Mouse (Mus musculus) stomach, embryonic 16.5 days (tissue): ENCODE measurements around the gene Ankrd11. TPM values are rescaled to one million over a fixed set of nuclear protein-coding genes. Genes with fewer than 3 reads are reported as not detected.

Source experiments
- ATAC-seq: fragments of 200-750 bp; cut with Nextera tagmentation; 2 replicates; pipeline ENCODE4 v1.8.0; 2017; ENCODE audit warnings: moderate number of reproducible peaks, moderate TSS enrichment; ENCODE audit not compliant: insufficient read depth, low FRiP score
- H3K27ac ChIP-seq: fragments of 300-500 bp; sonication (generic); 2 replicates; pipeline ENCODE4 v1.5.1; 2014; ENCODE audit warnings: low read length
- H3K27me3 ChIP-seq: fragments of 300-500 bp; sonication (generic); 2 replicates; pipeline ENCODE4 v1.6.1; 2014; ENCODE audit warnings: low read length, control low read depth, mixed read lengths; ENCODE audit not compliant: control insufficient read depth, insufficient read depth
- H3K36me3 ChIP-seq: fragments of 300-500 bp; sonication (generic); 2 replicates; pipeline ENCODE4 v1.6.1; 2014; ENCODE audit warnings: low read length; ENCODE audit not compliant: control insufficient read depth, insufficient read depth
- H3K4me1 ChIP-seq: fragments of 300-500 bp; sonication (generic); 2 replicates; pipeline ENCODE4 v1.6.1; 2014; ENCODE audit warnings: low read length, control low read depth, mixed read lengths; ENCODE audit not compliant: control insufficient read depth, insufficient read depth
- H3K4me2 ChIP-seq: fragments of 300-500 bp; sonication (generic); 2 replicates; pipeline ENCODE4 v1.6.1; 2014; ENCODE audit warnings: low read depth, low read length, mixed read lengths
- H3K4me3 ChIP-seq: fragments of 300-500 bp; sonication (generic); replicated peaks from 2 replicates; pipeline ENCODE4 v1.5.1; 2014; ENCODE audit warnings: mild to moderate bottlenecking, low read length
- H3K9ac ChIP-seq: fragments of 300-500 bp; sonication (generic); 2 replicates; pipeline ENCODE4 v1.6.1; 2014; ENCODE audit warnings: low read length
- H3K9me3 ChIP-seq: fragments of 300-500 bp; sonication (generic); replicated peaks from 2 replicates; pipeline ENCODE4 v1.6.1; 2016; ENCODE audit warnings: low read length, control low read depth; ENCODE audit not compliant: control insufficient read depth
- WGBS: fragments of 180-500 bp; shearing (Covaris S2); extraction: QIAGEN DNeasy Blood & Tissue Kit; methylation state at CpG from one replicate; pipeline ENCODE4 v1.1.7; 2014; 5-methylcytosine and 5-hydroxymethylcytosine counted together
- polyA plus RNA-seq: library from polyadenylated mRNA; unstranded; fragments of >200 nt; fragmentation: Nextera tagmentation; extraction: Ambion mirVana; gene quantifications from 2 replicates; pipeline ENCODE4 v1.2.1, GENCODE M21; 2015

Ankrd11 gene
- polyA plus RNA-seq, 1 experiment from 2014 or later: 24.6 TPM

DNA sequence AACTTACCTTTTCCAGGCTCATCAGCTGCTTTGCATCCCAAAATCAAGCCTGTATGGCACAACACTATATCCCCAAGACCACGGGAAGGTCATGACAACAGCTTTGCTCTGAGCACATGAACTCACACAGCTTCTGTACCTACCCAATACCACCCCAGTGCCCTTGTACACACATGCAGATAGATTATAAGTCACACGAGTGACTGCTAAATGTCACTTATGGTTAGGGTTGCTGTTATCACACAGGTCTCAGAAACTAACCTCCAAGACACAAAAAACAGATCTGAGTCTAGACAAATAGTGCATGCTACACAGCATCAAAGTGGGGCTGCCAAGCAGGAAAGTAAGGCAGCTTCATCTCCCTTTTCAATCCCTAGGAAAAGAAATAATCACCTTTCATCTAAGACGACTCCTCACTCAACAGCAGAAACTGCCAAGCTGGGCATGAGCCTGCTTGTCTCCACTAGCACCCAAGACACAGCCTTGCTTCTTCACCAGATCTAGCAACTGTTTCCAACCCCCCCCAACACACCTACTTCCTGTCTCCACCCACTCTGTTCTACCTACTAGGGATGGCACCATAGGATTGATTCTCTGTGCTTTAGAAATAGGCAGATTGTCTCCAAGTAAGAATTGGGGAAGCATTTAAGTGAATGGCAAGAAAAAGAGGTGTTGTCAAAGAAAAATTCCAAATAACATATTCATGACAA, 87.8 kb downstream of the Ankrd11 start:
- 77% methylated on average over 3 of the region's 3 CpGs for WGBS
- Histone ChIP-seq H3K36me3 (no peaks in the 10 kb centered on the region), H3K27ac (no peak overlapping the region), H3K9ac (no peak overlapping the region), H3K4me2 (no peak overlapping the region), H3K4me3 (no peak overlapping the region), H3K27me3 (no peaks in the 10 kb centered on the region), H3K9me3 (no peaks in the 10 kb centered on the region), H3K4me1 (peaks cover 25% of the 10 kb centered on the region)
- ATAC-seq: no peak

DNA sequence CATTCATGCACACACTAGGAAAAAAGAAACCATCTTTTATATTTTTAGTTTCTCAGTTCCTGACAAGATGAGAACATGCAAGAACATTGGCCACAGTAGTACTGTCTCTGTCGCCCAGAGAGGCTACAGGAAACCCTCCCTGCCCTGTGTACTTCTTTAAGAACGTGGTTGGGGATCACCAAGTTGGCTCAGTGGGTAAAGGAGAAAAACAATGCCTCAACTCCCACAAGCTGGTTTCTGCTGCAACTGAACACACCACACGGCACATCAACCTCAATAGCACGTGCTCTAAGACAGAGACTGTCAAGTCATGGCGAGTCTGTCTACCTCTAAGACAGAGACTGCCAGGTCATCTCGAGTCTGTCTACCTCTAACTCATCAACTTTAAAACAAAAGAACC, 89.0 kb downstream of the Ankrd11 start:
- H3K27me3 ChIP-seq: no peaks in the 10 kb centered on the region
- H3K27ac ChIP-seq: no peak overlapping the region
- WGBS: 81% methylated on average over 6 of the region's 6 CpGs
- no peak overlapping the region for H3K4me2 ChIP-seq
- no peaks in the 10 kb centered on the region for H3K9me3 ChIP-seq
- H3K9ac ChIP-seq: no peak overlapping the region
- H3K4me1 ChIP-seq: peaks cover 26% of the 10 kb centered on the region
- no peaks in the 10 kb centered on the region for H3K36me3 ChIP-seq
- no peak for ATAC-seq
- H3K4me3 ChIP-seq: no peak overlapping the region

GRCm38 (mm10) chr8:122951456-122951855, 90.6 kb downstream of the Ankrd11 start:
- no peak overlapping the region for H3K4me3 ChIP-seq
- H3K9ac ChIP-seq: no peak overlapping the region
- H3K9me3 ChIP-seq: no peaks in the 10 kb centered on the region
- H3K36me3 ChIP-seq: no peaks in the 10 kb centered on the region
- H3K4me1 ChIP-seq: peaks cover 20% of the 10 kb centered on the region
- H3K27ac ChIP-seq: no peak overlapping the region
- WGBS: 74% methylated on average over 5 of the region's 5 CpGs
- no peak overlapping the region for H3K4me2 ChIP-seq
- H3K27me3 ChIP-seq: no peaks in the 10 kb centered on the region
- ATAC-seq: no peak

GRCm38 (mm10) chr8:122949701-122950100, 92.4 kb downstream of the Ankrd11 start:
- Histone ChIP-seq H3K36me3 (no peaks in the 10 kb centered on the region), H3K27me3 (no peaks in the 10 kb centered on the region), H3K9me3 (no peaks in the 10 kb centered on the region), H3K4me2 (no peak overlapping the region), H3K4me3 (no peak overlapping the region), H3K4me1 (peaks cover 20% of the 10 kb centered on the region), H3K27ac (no peak overlapping the region), H3K9ac (no peak overlapping the region)
- ATAC-seq: no peak
- 80% methylated on average over 5 of the region's 5 CpGs for WGBS

- H3K27ac ChIP-seq: no peak overlapping the region
- no peak overlapping the region for H3K4me3 ChIP-seq
- no peak for ATAC-seq
- no peaks in the 10 kb centered on the region for H3K9me3 ChIP-seq
- 78% methylated on average over 2 of the region's 2 CpGs for WGBS
- no peaks in the 10 kb centered on the region for H3K27me3 ChIP-seq
- no peak overlapping the region for H3K9ac ChIP-seq
- peaks cover 13% of the 10 kb centered on the region for H3K4me1 ChIP-seq
- H3K4me2 ChIP-seq: no peak overlapping the region
- no peaks in the 10 kb centered on the region for H3K36me3 ChIP-seq
Observed at GRCm38 (mm10) chr8:122945775-122946174, 96.3 kb downstream of the Ankrd11 start.

DNA sequence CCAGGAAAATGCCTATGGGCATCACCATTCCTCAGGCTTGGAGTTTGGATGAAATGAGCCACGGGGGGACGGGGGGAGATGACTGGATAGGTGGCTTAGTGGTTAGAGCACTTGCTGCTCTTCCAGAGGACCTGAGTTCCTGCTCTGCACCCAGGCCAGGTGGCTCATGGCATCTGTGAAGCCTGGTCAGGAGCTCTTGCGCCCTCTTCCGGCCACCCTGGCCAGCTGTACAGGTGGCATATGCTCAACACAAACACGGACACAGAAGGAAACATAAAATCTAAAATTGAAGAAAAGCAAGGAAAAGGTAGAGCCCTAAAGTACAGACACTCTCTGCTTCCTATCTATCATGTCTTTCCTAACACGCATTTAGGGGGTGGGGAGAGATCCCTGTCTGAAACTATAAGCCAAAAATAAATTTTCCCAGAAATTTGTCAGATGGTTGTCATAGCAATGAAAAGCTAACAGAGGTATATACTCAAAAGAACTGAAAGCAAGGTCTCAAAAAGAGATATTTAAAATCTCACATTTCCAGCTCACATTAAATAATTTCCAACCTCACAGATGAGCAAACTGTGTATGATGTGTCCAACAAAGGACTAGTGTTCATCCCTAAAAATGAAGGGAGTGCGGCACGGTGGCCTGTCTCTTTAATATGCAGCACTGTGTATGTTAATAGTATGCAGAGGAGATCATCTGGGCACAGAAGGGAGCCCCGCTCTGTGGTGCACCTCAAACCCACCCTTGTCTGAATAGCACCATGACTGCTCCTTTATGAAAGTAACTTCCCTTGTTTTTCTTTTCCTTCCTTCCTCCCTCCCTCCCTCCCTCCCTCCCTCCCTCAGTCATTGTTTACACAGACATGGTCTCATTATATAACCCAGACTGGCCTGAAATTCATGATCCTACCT, 99.0 kb downstream of the Ankrd11 start:
- H3K9me3 ChIP-seq: no peaks in the 10 kb centered on the region
- no peak overlapping the region for H3K27ac ChIP-seq
- WGBS: 75% methylated on average over 9 of the region's 9 CpGs
- no peak overlapping the region for H3K9ac ChIP-seq
- no peaks in the 10 kb centered on the region for H3K36me3 ChIP-seq
- peaks cover 12% of the 10 kb centered on the region for H3K4me1 ChIP-seq
- no peak overlapping the region for H3K4me3 ChIP-seq
- H3K27me3 ChIP-seq: no peaks in the 10 kb centered on the region
- no peak for ATAC-seq
- no peak overlapping the region for H3K4me2 ChIP-seq

- no peak overlapping the region for H3K9ac ChIP-seq
- 31% methylated on average over 4 of the region's 4 CpGs for WGBS
- ATAC-seq: no peak
- H3K36me3 ChIP-seq: no peaks in the 10 kb centered on the region
- no peaks in the 10 kb centered on the region for H3K27me3 ChIP-seq
- H3K4me3 ChIP-seq: no peak overlapping the region
- no peak overlapping the region for H3K4me2 ChIP-seq
- no peak overlapping the region for H3K27ac ChIP-seq
- peaks cover 18% of the 10 kb centered on the region for H3K4me1 ChIP-seq
- H3K9me3 ChIP-seq: no peaks in the 10 kb centered on the region
Observed at GRCm38 (mm10) chr8:122938591-122938990, 103.5 kb downstream of the Ankrd11 start.

DNA sequence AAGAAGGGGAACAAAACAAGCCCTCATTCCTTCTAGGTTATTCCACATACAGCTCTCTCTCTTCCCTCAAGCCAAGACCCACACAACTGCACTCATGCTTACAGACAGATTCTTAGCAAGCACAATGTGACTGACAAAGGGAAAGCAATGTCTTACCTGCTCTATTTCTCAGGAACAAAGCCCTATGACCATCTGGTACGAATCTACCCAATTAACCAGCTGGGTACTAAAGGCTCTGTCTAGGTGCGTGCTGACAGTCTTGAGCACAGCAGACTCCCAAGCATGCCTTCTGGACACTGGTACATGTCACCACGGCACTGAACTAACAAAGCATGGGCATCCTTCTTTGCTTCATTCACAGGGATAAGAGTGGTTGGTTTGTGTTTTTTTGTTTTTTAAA, 103.9 kb downstream of the Ankrd11 start:
- Histone ChIP-seq H3K4me1 (peaks cover 21% of the 10 kb centered on the region), H3K36me3 (no peaks in the 10 kb centered on the region), H3K9me3 (no peaks in the 10 kb centered on the region), H3K4me3 (no peak overlapping the region), H3K27ac (no peak overlapping the region), H3K9ac (no peak overlapping the region), H3K4me2 (no peak overlapping the region), H3K27me3 (no peaks in the 10 kb centered on the region)
- 74% methylated on average over 3 of the region's 3 CpGs for WGBS
- no peak for ATAC-seq

DNA sequence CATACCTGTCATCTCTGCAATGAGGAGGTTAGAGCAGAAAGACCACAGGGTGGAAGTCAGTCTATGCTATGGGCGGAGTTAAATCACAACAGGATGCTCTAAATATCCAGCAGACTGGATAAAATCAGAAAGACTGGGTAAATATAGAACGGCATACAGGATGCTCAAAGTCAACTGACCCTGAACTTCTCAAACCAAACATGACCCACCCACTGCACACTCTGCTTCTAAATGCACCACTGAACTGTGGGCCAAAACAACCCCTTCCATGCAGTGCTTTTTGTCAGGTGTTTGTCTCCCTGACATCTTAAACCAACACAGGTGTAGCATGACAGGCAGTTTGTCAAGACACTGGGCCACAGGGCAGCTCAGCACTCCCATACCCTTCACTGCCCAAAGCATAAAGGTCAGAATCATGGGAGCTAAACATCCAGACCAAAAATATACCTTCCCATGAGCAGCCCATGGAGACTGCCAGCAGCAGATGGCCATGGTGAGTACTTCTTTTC, 104.5 kb downstream of the Ankrd11 start:
- Histone ChIP-seq H3K4me3 (no peak overlapping the region), H3K9me3 (no peaks in the 10 kb centered on the region), H3K9ac (no peak overlapping the region), H3K4me2 (no peak overlapping the region), H3K27ac (no peak overlapping the region), H3K4me1 (peaks cover 24% of the 10 kb centered on the region), H3K36me3 (no peaks in the 10 kb centered on the region), H3K27me3 (no peaks in the 10 kb centered on the region)
- no peak for ATAC-seq
- 58% methylated on average over 2 of the region's 2 CpGs for WGBS
